Mouse (Mus musculus): ENCODE measurements around the gene Ctso.

Gene Ctso

GRCm38 (mm10) chr3:81932141-81933101 lies at the start of gene Ctso:
Ctso (plus strand) TSS chr3:81932601.
- peak; percentile 91 for DNase-seq (ENCODE audit: low read depth, low spot score)

GRCm38 (mm10) chr3:81883916-81884315 lies 48.5 kb upstream of the Ctso start:
- DNase-seq (ENCODE audit: low read depth, low spot score): peak; percentile 28

DNA sequence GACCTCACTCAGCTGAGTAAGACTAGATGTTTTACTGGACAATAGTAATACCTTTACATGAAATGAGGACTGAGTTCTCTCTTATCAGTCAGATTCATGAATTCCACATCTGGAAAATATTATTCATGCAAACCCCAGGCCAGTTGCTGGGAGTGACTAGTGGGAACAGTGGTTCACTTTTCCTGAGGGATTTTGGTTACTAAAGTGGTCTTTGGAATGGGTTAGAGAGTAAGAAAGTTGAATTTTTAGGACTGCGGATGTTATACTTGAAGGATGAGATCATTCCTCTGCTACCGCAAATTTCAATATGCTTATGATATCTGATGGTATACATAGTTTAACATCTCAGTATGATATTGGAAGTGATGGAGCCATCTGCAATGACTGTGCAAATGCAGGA lies 46.8 kb upstream of the Ctso start:
- DNase-seq (ENCODE audit: low read depth, low spot score): no peak

DNA sequence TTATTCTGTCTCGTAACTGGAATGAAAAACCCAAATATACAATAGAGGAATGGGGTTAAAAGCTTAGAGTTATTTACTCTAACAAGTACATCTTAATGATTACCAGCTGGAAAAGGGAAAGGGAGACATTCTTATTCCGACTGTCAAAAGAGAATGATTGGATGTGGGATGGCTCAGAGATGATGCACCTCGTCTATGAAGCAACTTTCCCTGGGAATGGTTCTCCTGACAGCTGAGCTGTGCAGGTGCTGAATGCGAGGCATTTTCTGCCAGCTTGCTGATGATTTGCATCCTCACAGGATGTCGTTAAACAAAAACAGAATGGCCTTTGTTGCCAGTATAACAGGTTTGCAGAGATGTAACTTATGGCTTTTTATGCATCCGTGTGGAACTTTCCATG lies 43.3 kb upstream of the Ctso start:
- peak; percentile 13 for DNase-seq (ENCODE audit: low read depth, low spot score)

DNA sequence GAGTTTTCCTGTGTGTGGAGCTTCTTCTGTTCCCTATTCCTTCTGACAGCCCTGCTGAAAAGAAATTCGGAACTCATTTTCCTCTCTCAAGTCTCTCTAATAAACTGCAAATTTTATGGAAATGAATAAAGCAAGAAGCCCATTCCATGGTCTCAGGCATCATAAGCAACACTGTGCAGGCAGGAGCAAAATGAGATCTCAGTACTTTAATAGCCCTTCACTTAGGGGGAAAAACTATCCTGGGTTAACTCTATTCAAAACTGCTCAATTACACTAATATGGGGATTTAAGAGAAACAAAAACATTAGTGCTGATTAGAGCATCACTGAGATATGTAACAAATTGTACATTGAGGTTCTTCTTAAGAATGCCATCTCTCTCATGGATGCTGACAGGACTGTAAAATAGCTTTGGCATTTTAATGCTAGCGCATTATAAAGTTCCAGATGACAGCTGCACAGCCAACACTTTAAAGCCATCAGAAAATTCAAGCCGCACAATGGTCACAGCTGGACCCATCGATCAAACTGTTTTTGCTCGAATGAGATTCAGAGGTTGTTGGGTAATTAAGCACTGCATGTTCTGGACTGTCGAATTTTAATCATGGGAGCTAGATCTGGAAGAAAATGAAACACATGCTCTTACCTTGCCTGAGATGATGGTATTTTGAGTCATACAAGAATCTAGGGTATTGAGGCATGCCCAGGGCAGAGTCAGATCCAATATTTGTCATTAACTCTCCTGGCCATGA lies 21.9 kb upstream of the Ctso start:
- peak; percentile 33 for DNase-seq (ENCODE audit: low read depth, low spot score)

GRCm38 (mm10) chr3:81916030-81916686 lies 16.2 kb upstream of the Ctso start:
- DNase-seq (ENCODE audit: low read depth, low spot score): peak; percentile 71

- peak; percentile 56 for DNase-seq (ENCODE audit: low read depth, low spot score)
Measured at GRCm38 (mm10) chr3:81917354-81917935, 15.0 kb upstream of the Ctso start.

DNA sequence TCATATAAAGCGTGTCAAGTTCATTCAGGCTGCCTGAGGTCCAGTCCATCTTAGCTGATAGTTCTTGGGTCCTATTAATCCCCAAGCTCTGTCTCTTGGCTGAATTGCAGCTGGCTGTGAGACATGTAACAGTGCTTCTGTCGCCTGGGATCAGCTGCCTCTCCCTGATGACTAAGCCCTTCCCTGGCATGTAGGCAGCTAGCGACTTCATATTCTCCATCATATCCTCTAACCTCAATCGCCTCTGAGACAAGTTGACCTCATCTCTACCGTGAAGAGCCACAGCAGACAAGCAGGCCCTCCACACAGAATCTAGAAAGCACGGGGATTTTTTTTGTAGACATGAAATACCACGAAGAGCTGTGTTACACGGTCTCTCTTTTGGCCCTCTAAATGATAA lies 14.2 kb upstream of the Ctso start:
- DNase-seq (ENCODE audit: low read depth, low spot score): peak; percentile 63

DNA sequence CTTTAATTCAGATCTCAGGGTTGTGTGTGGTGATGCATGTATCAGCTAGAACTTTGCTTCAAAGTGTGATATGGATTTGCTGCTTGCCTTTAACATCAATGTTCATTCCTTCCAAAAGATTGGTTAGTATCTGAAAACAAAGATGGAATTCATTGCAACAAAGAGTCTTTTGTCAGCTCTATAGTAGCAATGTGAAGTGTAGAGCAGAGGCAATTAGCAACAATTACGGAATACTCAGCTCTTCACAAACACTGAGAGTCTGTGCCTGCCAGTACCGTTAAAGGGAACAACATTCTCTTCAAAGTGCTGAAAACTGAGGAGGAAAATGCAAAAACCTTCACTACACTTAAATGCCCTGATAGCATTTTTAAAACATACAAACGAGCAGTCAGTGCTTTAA lies 12.7 kb upstream of the Ctso start:
- peak; percentile 68 for DNase-seq (ENCODE audit: low read depth, low spot score)

DNA sequence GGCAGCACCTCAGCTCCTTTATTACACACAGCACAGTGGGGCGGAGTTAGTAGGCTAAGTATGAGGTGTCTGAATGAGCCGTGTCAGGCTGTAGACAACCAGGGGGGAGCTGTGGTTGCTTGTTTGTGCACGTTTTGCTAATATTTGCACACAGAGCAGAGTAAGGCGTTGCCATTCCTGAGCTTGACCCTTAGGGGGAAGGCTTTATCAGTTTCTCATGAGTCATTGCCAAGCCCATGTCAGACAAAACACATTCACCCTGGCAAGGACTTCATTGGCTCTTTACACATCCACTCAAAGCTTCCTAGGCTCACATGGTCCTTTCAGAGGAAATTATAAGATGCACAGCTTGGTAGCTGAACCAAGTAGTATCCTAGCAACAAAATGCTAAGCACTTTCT lies 9.5 kb upstream of the Ctso start:
- peak; percentile 65 for DNase-seq (ENCODE audit: low read depth, low spot score)

GRCm38 (mm10) chr3:81924931-81925330 lies 7.5 kb upstream of the Ctso start:
- peak; percentile 91 for DNase-seq (ENCODE audit: low read depth, low spot score)

GRCm38 (mm10) chr3:81925856-81926255 lies 6.5 kb upstream of the Ctso start:
- no peak for DNase-seq (ENCODE audit: low read depth, low spot score)

DNA sequence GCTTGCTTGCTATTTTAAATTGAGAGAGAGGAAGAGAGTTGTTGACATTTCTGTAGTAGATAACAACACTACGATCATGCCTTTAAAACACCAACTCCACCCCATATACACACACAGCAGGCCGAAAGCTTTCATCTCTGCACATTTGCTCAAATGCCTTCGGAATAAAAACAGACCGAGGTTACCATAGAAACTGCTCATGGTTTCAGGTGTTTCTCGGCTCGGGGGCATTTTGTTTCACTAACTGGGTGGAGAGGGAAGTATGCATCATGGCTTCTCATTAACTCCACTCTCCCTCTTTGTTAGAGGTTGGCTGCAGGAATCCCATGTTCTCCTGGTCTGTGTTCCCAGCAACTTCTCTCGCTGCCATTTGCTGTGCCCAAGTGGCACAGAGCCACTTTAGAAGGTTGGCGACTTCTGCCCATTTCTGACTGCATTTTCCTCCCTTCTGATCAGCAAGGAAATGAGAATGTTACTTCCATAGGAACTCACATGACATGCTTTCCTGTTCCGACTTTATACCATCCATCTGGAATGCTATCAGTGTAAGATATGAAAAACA lies 5.6 kb upstream of the Ctso start:
- peak; percentile 72 for DNase-seq (ENCODE audit: low read depth, low spot score)

GRCm38 (mm10) chr3:81929073-81929472 lies 3.3 kb upstream of the Ctso start:
- DNase-seq (ENCODE audit: low read depth, low spot score): no peak

DNA sequence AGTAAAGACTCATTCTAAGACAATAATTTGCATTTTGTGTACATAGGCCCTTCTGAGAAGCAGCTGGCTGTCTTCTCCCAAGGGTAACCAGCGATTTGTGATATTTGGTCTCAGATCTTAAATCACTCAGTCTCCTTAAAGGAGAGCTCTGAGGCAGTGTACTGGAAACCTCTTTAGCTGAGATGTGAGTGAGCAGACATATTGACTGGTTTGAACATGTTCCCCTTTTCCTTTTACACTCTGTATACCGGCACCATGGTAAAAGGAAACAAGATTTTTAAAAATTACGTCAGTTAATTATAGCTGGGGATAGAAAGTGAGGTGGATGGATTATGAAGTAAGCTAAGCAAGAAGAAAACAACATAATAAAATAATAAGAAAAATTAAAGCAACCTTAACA lies 706 bp upstream of the Ctso start:
- no peak for DNase-seq (ENCODE audit: low read depth, low spot score)

DNA sequence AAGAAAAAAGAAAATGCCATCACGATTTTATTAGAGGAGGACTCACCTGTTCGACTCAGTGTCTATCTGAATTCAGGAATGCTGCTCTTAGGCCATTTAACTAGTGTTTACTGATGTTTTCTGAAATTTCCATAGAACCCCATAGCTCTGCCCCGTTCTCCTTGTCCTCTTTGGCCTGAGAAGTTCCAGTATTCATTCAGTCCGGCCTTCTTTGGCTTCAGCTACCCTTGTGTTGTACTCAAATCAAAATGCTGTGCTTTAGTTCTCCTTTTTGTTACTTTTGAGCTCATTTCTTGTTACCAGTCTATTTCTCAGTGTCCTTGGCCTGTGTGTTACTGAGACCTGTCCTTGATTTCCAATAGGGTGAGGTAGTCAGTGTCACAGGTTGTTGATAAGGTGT lies 947 bp downstream of the Ctso start:
- DNase-seq (ENCODE audit: low read depth, low spot score): no peak

DNA sequence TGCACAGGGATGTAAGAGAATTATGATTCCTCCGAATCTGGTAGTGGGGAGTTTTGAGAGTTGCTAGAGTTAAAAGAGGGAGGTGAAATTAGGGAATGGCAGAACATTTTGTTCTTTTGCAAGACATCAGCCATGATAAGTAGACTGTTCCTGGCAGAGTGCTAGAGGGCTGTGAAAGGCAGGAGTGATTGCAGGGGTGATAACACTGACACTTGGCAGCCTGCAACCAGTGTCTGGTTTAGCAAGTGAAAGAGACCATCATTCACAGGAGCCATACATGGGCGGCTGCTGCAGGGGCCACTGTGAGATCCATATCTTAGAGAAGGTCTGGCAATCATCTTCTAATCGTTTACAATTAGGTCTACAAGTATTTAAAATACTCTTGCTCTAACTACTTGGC lies 6.5 kb downstream of the Ctso start:
- DNase-seq (ENCODE audit: low read depth, low spot score): no peak

GRCm38 (mm10) chr3:81942341-81942740 lies 9.9 kb downstream of the Ctso start:
- no peak for DNase-seq (ENCODE audit: low read depth, low spot score)

DNA sequence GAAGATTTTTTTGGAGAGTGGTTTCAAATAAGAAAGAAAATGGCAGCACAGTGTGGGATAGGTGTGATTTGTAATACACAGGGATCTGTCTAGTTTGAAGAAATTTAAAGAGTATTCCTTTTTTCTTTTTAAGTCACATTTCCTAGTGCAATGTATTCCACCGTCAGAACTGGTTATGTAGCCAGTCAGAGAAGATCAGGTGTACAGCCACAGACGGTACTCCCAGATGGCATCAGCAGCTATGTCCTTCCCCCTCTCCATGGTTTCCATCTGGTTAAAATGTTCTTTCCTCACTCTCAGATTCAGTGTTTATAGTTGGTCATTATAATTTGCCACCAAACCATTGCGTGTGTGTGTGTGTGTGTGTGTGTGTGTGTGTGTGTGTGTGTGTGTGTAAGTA lies 10.7 kb downstream of the Ctso start:
- peak; percentile 77 for DNase-seq (ENCODE audit: low read depth, low spot score)

DNA sequence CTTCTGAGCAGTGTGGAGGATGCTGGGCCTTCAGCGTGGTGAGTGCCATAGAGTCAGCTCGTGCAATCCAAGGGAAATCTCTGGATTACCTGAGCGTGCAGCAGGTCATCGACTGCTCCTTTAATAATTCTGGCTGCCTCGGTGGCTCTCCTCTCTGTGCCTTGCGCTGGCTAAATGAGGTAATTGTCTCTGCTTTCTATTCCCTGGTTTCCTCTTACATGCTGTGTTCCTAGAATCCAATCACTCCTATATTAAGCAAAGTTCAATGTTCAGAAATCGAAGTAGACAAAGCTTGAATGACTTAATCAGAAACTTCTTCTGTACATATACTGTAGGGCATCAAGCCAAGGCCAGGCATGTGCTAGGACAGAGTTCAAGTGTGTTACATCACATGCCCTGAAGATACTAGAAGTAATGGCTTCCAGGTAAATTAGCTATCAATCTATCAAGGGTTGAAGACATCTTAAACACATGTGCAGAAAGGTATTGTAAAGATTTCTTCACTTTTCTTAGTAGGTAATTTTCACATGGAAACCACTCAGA lies 12.5 kb downstream of the Ctso start:
- DNase-seq (ENCODE audit: low read depth, low spot score): no peak

GRCm38 (mm10) chr3:81949048-81949447 lies 16.6 kb downstream of the Ctso start:
- DNase-seq (ENCODE audit: low read depth, low spot score): no peak

Data from brain, adult 2 months (tissue).